Mouse (Mus musculus): Measurements from ENCODE around the gene Hist1h2bg. TPM values are rescaled to one million over a fixed set of nuclear protein-coding genes. Genes with fewer than 3 reads are reported as not detected.

Gene Hist1h2bg
- polyA plus RNA-seq, 1 experiment from 2014 or later: 4.1 TPM

GRCm38 (mm10) chr13:23595185-23595584 lies 24.0 kb downstream of the Hist1h2bg start:
- no peaks in the 10 kb centered on the region for H3K9me3 ChIP-seq (replicated peaks; ENCODE audit: low read length)
- H3K27ac ChIP-seq: no peak overlapping the region
- TF ChIP-seq CTCF (IDR thresholded peaks at IDR 0.05; ENCODE audit: low read depth): no peak
- 91% methylated on average over 2 of the region's 2 CpGs for WGBS
- H3K27me3 ChIP-seq (ENCODE audit: insufficient read depth, low read length): no peaks in the 10 kb centered on the region
- DNase-seq (ENCODE audit: low spot score): no peak
- no peak overlapping the region for H3K4me2 ChIP-seq (ENCODE audit: low read length)
- no peak overlapping the region for H3K4me3 ChIP-seq (replicated peaks; ENCODE audit: low read depth, low read length)
- H3K4me1 ChIP-seq (replicated peaks; ENCODE audit: insufficient read depth, low read length): peaks cover 4% of the 10 kb centered on the region; the same call in 1 of the 2 replicates
- H3K9ac ChIP-seq (ENCODE audit: low read depth, low read length): no peak overlapping the region
- ATAC-seq (replicated peaks; ENCODE audit: low FRiP score, low read depth): no peak
- no peaks in the 10 kb centered on the region for H3K36me3 ChIP-seq (ENCODE audit: insufficient read depth, low read length)

- Histone ChIP-seq H3K4me2 (ENCODE audit: low read length) (no peak overlapping the region), H3K4me1 (replicated peaks; ENCODE audit: insufficient read depth, low read length) (peaks cover 4% of the 10 kb centered on the region; the same call in 1 of the 2 replicates), H3K36me3 (ENCODE audit: insufficient read depth, low read length) (no peaks in the 10 kb centered on the region), H3K27ac (no peak overlapping the region), H3K9ac (ENCODE audit: low read depth, low read length) (no peak overlapping the region), H3K9me3 (replicated peaks; ENCODE audit: low read length) (no peaks in the 10 kb centered on the region), H3K4me3 (replicated peaks; ENCODE audit: low read depth, low read length) (no peak overlapping the region), H3K27me3 (ENCODE audit: insufficient read depth, low read length) (no peaks in the 10 kb centered on the region)
- no peak for DNase-seq (ENCODE audit: low spot score)
- WGBS: 81% methylated on average over 7 of the region's 7 CpGs
- TF ChIP-seq CTCF (IDR thresholded peaks at IDR 0.05; ENCODE audit: low read depth): no peak
- no peak for ATAC-seq (replicated peaks; ENCODE audit: low FRiP score, low read depth)
Observed at GRCm38 (mm10) chr13:23595622-23596372, 24.6 kb downstream of the Hist1h2bg start.

- WGBS: 7% methylated on average over 9 of the region's 9 CpGs
- ATAC-seq (replicated peaks; ENCODE audit: low FRiP score, low read depth): 0 out of 2 replicates have a peak, but pooled peaks have one; percentile 40
- H3K4me2 ChIP-seq (ENCODE audit: low read length): no peak overlapping the region
Observed at GRCm38 (mm10) chr13:23597957-23598356, 26.8 kb downstream of the Hist1h2bg start.

GRCm38 (mm10) chr13:23603182-23603699 lies 32.0 kb downstream of the Hist1h2bg start:
- no peak overlapping the region for H3K9ac ChIP-seq (ENCODE audit: low read depth, low read length)
- ATAC-seq (replicated peaks; ENCODE audit: low FRiP score, low read depth): no peak
- no peak overlapping the region for H3K4me3 ChIP-seq (replicated peaks; ENCODE audit: low read depth, low read length)
- no peaks in the 10 kb centered on the region for H3K27me3 ChIP-seq (ENCODE audit: insufficient read depth, low read length)
- H3K27ac ChIP-seq: no peak overlapping the region
- H3K36me3 ChIP-seq (ENCODE audit: insufficient read depth, low read length): no peaks in the 10 kb centered on the region
- TF ChIP-seq CTCF (IDR thresholded peaks at IDR 0.05; ENCODE audit: low read depth): no peak
- DNase-seq (ENCODE audit: low spot score): peak; percentile 26
- WGBS: 71% methylated on average over 7 of the region's 7 CpGs
- H3K4me1 ChIP-seq (replicated peaks; ENCODE audit: insufficient read depth, low read length): no peaks in the 10 kb centered on the region
- no peak overlapping the region for H3K4me2 ChIP-seq (ENCODE audit: low read length)
- H3K9me3 ChIP-seq (replicated peaks; ENCODE audit: low read length): no peaks in the 10 kb centered on the region

More at GRCm38 (mm10) chr13:23597957-23598356, 26.8 kb downstream of the Hist1h2bg start:
- no peak overlapping the region for H3K4me3 ChIP-seq (replicated peaks; ENCODE audit: low read depth, low read length)
- DNase-seq (ENCODE audit: low spot score): peak; percentile 94
- H3K27ac ChIP-seq: no peak overlapping the region
- H3K4me1 ChIP-seq (replicated peaks; ENCODE audit: insufficient read depth, low read length): no peaks in the 10 kb centered on the region
- peak; percentile 94 for TF ChIP-seq CTCF (IDR thresholded peaks at IDR 0.05; ENCODE audit: low read depth)
- H3K9me3 ChIP-seq (replicated peaks; ENCODE audit: low read length): no peaks in the 10 kb centered on the region
- no peaks in the 10 kb centered on the region for H3K36me3 ChIP-seq (ENCODE audit: insufficient read depth, low read length)
- H3K27me3 ChIP-seq (ENCODE audit: insufficient read depth, low read length): no peaks in the 10 kb centered on the region
- H3K9ac ChIP-seq (ENCODE audit: low read depth, low read length): no peak overlapping the region

GRCm38 (mm10) chr13:23604452-23604851 lies 33.3 kb downstream of the Hist1h2bg start:
- Histone ChIP-seq H3K9ac (ENCODE audit: low read depth, low read length) (no peak overlapping the region), H3K27me3 (ENCODE audit: insufficient read depth, low read length) (no peaks in the 10 kb centered on the region), H3K4me2 (ENCODE audit: low read length) (no peak overlapping the region), H3K9me3 (replicated peaks; ENCODE audit: low read length) (no peaks in the 10 kb centered on the region), H3K4me1 (replicated peaks; ENCODE audit: insufficient read depth, low read length) (no peaks in the 10 kb centered on the region), H3K27ac (no peak overlapping the region), H3K4me3 (replicated peaks; ENCODE audit: low read depth, low read length) (no peak overlapping the region), H3K36me3 (ENCODE audit: insufficient read depth, low read length) (no peaks in the 10 kb centered on the region)
- DNase-seq (ENCODE audit: low spot score) (peak; percentile 51), ATAC-seq (replicated peaks; ENCODE audit: low FRiP score, low read depth) (no peak)
- 33% methylated on average over 3 of the region's 3 CpGs for WGBS
- no peak for TF ChIP-seq CTCF (IDR thresholded peaks at IDR 0.05; ENCODE audit: low read depth)

- Histone ChIP-seq H3K4me1 (replicated peaks; ENCODE audit: insufficient read depth, low read length) (no peaks in the 10 kb centered on the region), H3K4me2 (ENCODE audit: low read length) (no peak overlapping the region), H3K9me3 (replicated peaks; ENCODE audit: low read length) (no peaks in the 10 kb centered on the region), H3K36me3 (ENCODE audit: insufficient read depth, low read length) (no peaks in the 10 kb centered on the region), H3K27me3 (ENCODE audit: insufficient read depth, low read length) (no peaks in the 10 kb centered on the region), H3K27ac (no peak overlapping the region), H3K4me3 (replicated peaks; ENCODE audit: low read depth, low read length) (no peak overlapping the region), H3K9ac (ENCODE audit: low read depth, low read length) (no peak overlapping the region)
- 91% methylated on average over 3 of the region's 3 CpGs for WGBS
- no peak for ATAC-seq (replicated peaks; ENCODE audit: low FRiP score, low read depth)
- DNase-seq (ENCODE audit: low spot score): no peak
- no peak for TF ChIP-seq CTCF (IDR thresholded peaks at IDR 0.05; ENCODE audit: low read depth)
Observed at GRCm38 (mm10) chr13:23605052-23605451, 33.9 kb downstream of the Hist1h2bg start.

All from kidney, postnatal 0 days (tissue).